ENCODE assay signal across 19 mouse cellular contexts in the genomic region with DNA sequence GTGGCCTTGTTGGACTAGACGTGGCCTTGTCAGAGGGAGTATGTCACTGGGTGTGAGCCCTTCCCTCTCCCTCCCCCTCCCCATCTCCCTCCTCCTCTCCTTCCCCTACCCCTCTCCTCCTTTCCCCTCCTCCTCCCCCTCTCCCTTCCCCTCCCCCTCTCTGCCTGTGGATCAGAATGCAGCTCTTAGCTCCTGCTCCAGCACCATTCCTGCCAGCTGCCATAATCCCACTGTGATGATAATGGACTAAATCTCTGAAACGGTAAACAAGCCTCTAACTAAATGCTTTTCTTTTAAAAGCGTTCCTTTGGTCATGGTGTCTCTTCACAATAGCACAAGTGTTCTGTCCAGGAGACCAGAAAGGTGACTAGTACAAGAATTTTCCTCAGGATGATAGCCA.
DNase-seq lines count a peak whose midpoint lies in the region; ATAC-seq and TF ChIP-seq lines count a peak whose summit lies in the region.
"Had no signal": no experiment of that assay in that cellular context is flagged by ENCODE, and none has a peak within 500 bp of the region (broad histone marks: within the 10 kb centered on the region; RNA-seq: fewer than 3 reads in every experiment).

No protein-coding gene starts in this region.

- DNase-seq in midbrain, embryonic 11.5 days (ENCODE audit: low spot score, missing footprints): no peak
- DNase-seq in midbrain, postnatal 0 days (ENCODE audit: low spot score): no peak
- DNase-seq in ES-CJ7 (ENCODE audit: low read depth, low spot score): peak; percentile 19
- no peak for DNase-seq in limb, embryonic 10.5 days (ENCODE audit: low spot score)
- no peak for DNase-seq in right cerebral cortex, postnatal 36 days (ENCODE audit: low spot score in 2 of 2)
- DNase-seq: adrenal gland, adult 8-10 months; adrenal gland, postnatal 14 days; adrenal gland, postnatal 36 days; cerebellum, adult 11-12 months; cerebellum, adult 2 months; cerebellum, adult 9-10 months; cerebellum, postnatal 10 days; cerebellum, postnatal 25 days; forebrain, postnatal 0 days had no signal

- H3K36me3 ChIP-seq in midbrain, embryonic 11.5 days (ENCODE audit: control insufficient read depth, insufficient read depth, low read length): no peaks in the 10 kb centered on the region
- no peaks in the 10 kb centered on the region for H3K36me3 ChIP-seq in midbrain, postnatal 0 days (ENCODE audit: insufficient read depth, low read length)
- H3K36me3 ChIP-seq in limb, embryonic 10.5 days: no peaks in the 10 kb centered on the region
- H3K36me3 ChIP-seq: embryonic facial prominence, embryonic 10.5 days; embryonic facial prominence, embryonic 12.5 days; forebrain, embryonic 15.5 days had no signal

- H3K27me3 ChIP-seq in midbrain, embryonic 11.5 days (ENCODE audit: control insufficient read depth, insufficient read depth, low read length): no peaks in the 10 kb centered on the region
- no peaks in the 10 kb centered on the region for H3K27me3 ChIP-seq in midbrain, postnatal 0 days (ENCODE audit: insufficient read depth, low read length)
- H3K27me3 ChIP-seq in limb, embryonic 10.5 days (ENCODE audit: low read depth, poor library complexity, severe bottlenecking): no peaks in the 10 kb centered on the region
- H3K27me3 ChIP-seq: embryonic facial prominence, embryonic 12.5 days; forebrain, embryonic 13.5 days; forebrain, embryonic 15.5 days had no signal

- ATAC-seq in midbrain, embryonic 11.5 days (ENCODE audit: low FRiP score): 0 out of 2 replicates have a peak, but pooled peaks have one; percentile 45
- no peak for ATAC-seq in midbrain, postnatal 0 days (ENCODE audit: low FRiP score)
- ATAC-seq: activated CD4-positive, CD25-positive, alpha-beta regulatory T cell, adult 4 months; forebrain, embryonic 13.5 days; forebrain, embryonic 15.5 days; forebrain, postnatal 0 days had no signal

- H3K9me3 ChIP-seq in midbrain, embryonic 11.5 days (ENCODE audit: control insufficient read depth, low read length): 0 out of 2 replicates have a peak, but pooled peaks cover 3% of the 10 kb centered on the region
- no peaks in the 10 kb centered on the region for H3K9me3 ChIP-seq in midbrain, postnatal 0 days (ENCODE audit: low read length)
- H3K9me3 ChIP-seq in limb, embryonic 10.5 days (replicated peaks): no peaks in the 10 kb centered on the region
- H3K9me3 ChIP-seq: embryonic facial prominence, embryonic 10.5 days; embryonic facial prominence, embryonic 12.5 days; forebrain, embryonic 13.5 days; forebrain, embryonic 15.5 days had no signal

- H3K27ac ChIP-seq in midbrain, embryonic 11.5 days (ENCODE audit: low read depth, low read length): no peak overlapping the region
- no peak overlapping the region for H3K27ac ChIP-seq in midbrain, postnatal 0 days (ENCODE audit: low read depth, low read length)
- no peak overlapping the region for H3K27ac ChIP-seq in limb, embryonic 10.5 days
- H3K27ac ChIP-seq: embryonic facial prominence, embryonic 10.5 days; embryonic facial prominence, embryonic 12.5 days; forebrain, embryonic 13.5 days; forebrain, embryonic 15.5 days had no signal

- no peaks in the 10 kb centered on the region; the same call in 1 of the 2 replicates for H3K4me1 ChIP-seq in midbrain, embryonic 11.5 days (ENCODE audit: control insufficient read depth, insufficient read depth, low read length)
- 0 out of 2 replicates have a peak, but pooled peaks cover 4% of the 10 kb centered on the region for H3K4me1 ChIP-seq in midbrain, postnatal 0 days (ENCODE audit: insufficient read depth, low read length)
- peaks cover 7% of the 10 kb centered on the region for H3K4me1 ChIP-seq in limb, embryonic 10.5 days

- TF ChIP-seq CTCF in midbrain, postnatal 0 days (IDR thresholded peaks at IDR 0.05): no peak

- 14% methylated on average over 3 of the region's 3 CpGs for WGBS in midbrain, embryonic 11.5 days
- 24% methylated on average over 3 of the region's 3 CpGs for WGBS in midbrain, postnatal 0 days
- 64% methylated on average over 3 of the region's 3 CpGs for WGBS in limb, embryonic 10.5 days

- no peak overlapping the region for H3K4me2 ChIP-seq in midbrain, embryonic 11.5 days
- no peak overlapping the region for H3K4me2 ChIP-seq in midbrain, postnatal 0 days (ENCODE audit: low read depth, low read length, poor library complexity, severe bottlenecking)
- H3K4me2 ChIP-seq: embryonic facial prominence, embryonic 12.5 days; forebrain, embryonic 13.5 days; forebrain, embryonic 15.5 days had no signal

- no peak overlapping the region for H3K9ac ChIP-seq in midbrain, embryonic 11.5 days (ENCODE audit: low read length)
- no peak overlapping the region for H3K9ac ChIP-seq in midbrain, postnatal 0 days (replicated peaks; ENCODE audit: low read length, poor library complexity, severe bottlenecking)
- H3K9ac ChIP-seq: embryonic facial prominence, embryonic 12.5 days; forebrain, embryonic 13.5 days; forebrain, embryonic 15.5 days; forebrain, postnatal 0 days had no signal

- no peak overlapping the region for H3K4me3 ChIP-seq in midbrain, embryonic 11.5 days (ENCODE audit: low read depth, low read length)
- no peak overlapping the region for H3K4me3 ChIP-seq in midbrain, postnatal 0 days (ENCODE audit: low read depth, low read length)
- H3K4me3 ChIP-seq in limb, embryonic 10.5 days: no peak overlapping the region
- H3K4me3 ChIP-seq: embryonic facial prominence, embryonic 10.5 days; embryonic facial prominence, embryonic 12.5 days; forebrain, embryonic 13.5 days; forebrain, embryonic 15.5 days had no signal
